Mouse (Mus musculus) activated CD4-positive, CD25-positive, alpha-beta regulatory T cell, adult 4 months (primary cell): ENCODE data around the gene Aldh4a1. TPM values are rescaled to one million over a fixed set of nuclear protein-coding genes. Genes with fewer than 3 reads are reported as not detected.

Experiments used
- ATAC-seq: one replicate; pipeline ENCODE4 v1.8.0; 2017
- polyA plus RNA-seq, 2 experiments: library from polyadenylated mRNA; unstranded; fragments of 100-300 nt; shearing (Covaris generic); gene quantifications; one replicate each; pipeline ENCODE4 v1.2.1; 2017

The Aldh4a1 gene
- polyA plus RNA-seq, 2 experiments from 2014 or later, result 6.7 to 11.3 TPM

DNA sequence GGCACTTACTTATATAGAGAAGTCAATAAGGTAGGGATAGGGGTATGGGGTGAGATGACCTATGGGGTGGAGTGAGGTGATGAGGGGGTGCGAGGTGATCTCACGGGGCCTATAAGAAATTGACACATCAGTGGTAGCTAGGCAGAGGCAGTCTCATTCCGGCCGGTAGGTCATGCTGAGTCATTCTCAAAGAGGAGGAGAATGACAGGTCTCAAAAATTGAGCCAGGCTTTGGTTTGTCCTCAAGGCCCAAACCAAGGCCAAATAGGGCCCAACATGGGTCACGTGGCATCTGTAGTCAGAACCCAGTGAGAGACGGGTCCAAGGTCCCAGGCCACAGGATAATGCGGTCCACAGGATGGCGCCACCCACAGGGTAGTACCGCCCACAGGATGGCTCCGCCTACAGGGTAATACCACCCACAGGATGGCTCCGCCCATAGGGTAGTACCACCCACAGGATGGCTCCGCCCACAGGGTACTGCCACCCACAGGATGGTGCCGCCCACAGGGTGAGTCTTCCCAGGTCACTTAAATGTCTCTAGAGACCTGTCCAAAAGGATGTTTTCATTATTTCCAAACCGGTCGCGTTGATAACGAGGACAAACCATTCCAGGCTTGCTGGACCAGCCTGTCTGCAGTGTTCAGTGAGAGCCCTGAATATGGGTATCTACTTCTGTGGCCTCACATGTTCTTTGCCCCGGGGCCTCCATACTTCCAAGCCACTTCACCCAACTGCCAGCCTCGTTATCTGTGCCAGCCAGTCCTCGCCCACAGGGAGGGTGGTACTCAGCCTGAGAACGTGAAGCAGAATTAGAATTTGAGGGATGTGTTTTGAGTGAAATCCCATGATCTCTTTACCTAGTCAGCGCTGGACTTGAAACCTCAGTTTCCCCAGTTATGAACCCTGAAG lies 61.3 kb downstream of the Aldh4a1 start:
- ATAC-seq, result no peak

DNA sequence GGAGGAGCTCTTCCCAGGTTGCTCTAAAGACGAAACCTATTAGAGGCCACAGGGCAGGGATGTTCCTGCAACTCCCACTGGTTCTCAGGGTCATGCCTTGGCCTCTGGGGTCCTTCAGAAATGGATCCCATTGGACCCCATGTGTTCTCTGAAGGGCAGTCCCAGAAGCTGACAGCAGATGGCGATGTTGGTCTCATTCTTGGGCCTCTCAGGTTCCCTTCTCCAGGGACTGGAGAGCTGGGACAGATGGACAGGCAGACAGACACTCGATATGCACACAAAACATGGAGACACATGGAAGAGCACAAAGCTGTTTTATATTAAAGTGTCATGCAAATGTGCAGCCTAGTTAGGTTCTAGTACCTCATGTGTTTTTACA lies 62.0 kb downstream of the Aldh4a1 start:
- no peak for ATAC-seq

DNA sequence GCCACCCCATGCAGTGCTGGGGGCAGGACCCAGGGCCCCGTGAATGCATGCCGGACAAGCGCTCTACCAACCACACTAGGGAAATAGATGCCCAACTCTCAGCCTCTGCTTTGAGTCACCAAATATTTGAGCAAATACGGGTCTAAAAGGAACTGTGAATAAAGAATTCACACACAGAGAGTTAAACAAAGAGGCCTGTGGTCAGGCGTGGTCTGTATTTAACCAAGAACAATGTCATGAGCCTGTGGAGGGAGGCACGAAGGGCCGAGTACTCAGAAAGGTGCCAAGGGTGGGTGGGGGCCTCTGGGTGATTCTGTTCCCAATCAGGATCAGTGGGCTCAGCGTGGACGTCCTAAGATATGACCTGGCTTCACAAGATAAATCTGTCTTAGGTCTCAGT lies 65.4 kb downstream of the Aldh4a1 start:
- ATAC-seq, result no peak

DNA sequence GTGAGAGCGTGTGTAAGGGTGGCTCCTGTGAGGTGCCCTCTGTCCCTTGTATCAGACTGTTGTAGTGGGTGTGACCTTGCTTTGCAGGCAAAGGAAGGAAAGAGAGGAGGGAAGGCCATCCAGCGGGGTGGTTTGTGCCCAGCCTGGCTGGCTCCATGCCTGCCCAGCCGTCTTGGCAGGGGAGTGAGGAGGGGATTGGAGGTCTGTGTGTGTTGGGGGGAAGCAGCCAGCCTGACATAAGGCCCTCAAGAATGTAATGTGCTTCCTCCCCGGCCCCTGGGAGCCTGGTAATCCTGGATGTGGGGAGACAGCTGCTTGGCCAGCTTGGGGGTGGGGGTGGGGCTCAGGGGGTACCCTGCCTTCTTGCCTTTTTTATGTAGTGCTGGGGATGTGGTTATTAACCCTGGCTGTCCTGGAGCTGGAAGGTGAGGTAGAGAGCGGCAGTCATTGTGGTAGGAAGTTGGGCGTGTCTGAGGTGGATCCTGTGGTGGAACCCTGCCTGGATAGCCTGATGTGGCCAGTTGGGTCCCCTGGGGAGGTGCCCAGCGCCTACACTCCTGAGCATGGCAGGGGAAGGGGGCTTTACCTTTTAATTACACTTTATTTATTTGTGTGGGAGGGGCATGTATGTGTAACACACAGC lies 67.1 kb downstream of the Aldh4a1 start:
- no peak for ATAC-seq

DNA sequence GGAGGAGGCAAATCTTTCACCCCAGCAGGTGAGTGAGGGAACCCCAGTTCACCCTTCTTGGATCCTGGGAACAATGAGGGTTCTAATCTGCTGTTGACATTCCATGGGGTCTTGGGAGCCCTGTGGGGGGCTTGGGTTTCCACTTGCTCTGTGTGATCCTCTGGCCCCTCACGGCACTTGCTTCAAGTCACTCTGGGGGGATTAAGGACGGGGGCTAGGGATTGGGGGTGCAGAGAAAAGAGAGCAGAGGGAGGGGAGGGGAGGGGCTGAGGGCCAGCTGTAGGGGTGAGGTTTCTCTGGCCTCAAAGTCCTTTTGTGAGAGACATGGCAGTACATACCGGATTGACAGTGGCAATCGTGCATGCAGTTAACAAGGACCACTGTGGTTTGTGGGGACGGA lies 70.6 kb downstream of the Aldh4a1 start:
- ATAC-seq, result no peak

DNA sequence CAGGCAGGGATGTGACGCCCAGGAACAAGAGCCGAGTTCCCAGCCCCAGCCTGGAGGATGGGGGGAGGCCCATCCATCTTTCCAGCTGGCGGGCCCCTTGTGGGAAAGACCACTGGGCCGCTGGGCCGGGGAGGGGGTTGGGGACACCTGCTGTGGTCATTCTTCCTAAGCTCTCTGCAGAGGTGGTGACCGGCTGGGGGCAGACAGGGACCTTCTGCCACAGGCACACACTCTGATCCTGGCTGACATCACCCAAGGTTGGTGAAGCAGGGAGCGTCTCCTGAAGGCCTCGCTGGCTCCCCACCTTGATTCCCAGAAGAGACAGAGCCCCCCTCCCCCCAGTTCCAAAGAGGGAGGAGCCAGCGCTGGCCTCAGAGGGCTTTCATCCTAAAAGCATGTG lies 75.1 kb downstream of the Aldh4a1 start:
- ATAC-seq, result no peak

DNA sequence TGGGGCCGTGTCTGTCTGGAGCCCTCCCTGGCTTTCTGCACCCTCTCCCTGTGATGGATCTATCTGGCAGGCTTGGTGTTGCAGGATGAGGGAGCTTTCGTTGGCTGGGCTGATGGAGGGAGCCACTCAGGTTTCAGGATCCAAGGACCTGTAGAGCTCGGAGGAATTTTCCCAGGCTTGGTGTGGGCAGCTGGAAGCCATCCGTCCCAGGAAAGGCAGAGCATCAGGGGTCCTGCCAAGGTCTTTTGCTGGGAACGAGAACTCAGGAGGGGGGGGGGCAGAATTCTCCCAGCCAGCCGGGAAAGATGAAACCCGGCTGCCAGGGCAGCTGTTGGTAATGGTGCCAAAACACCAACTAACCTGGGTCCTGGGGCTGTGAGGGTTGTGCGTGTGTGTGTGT lies 75.9 kb downstream of the Aldh4a1 start:
- ATAC-seq, result no peak

Other genes starting within 250 kb of the Aldh4a1 start
- 1 to 10 TPM; 2.0 to 3.1 TPM for gene Iffo2, start 92.3 kb upstream of the Aldh4a1 start, polyA plus RNA-seq
- not detected for gene Gm21969, start 19.7 kb upstream of the Aldh4a1 start, polyA plus RNA-seq
- gene Tas1r2, start 30.7 kb downstream of the Aldh4a1 start, polyA plus RNA-seq, result not detected
- gene Pax7, start 210.7 kb downstream of the Aldh4a1 start, polyA plus RNA-seq, result not detected